Mouse (Mus musculus) bone marrow, adult 2 months (tissue): Measurements from ENCODE around the gene Dysf.

ENCODE experiments used
- CTCF ChIP-seq: fragments of 200-500 bp; IDR thresholded peaks from 2 replicates; pipeline ENCODE4 v1.5.1; 2011; ENCODE audit warnings: low read length, control low read depth; ENCODE audit not compliant: control insufficient read depth, insufficient read depth
- POLR2A ChIP-seq: fragments of 200-500 bp; IDR thresholded peaks from 2 replicates; pipeline ENCODE4 v1.6.1; 2011; ENCODE audit warnings: low read depth, mild to moderate bottlenecking, control low read depth, low read length, borderline replicate concordance; ENCODE audit not compliant: control insufficient read depth

DNA sequence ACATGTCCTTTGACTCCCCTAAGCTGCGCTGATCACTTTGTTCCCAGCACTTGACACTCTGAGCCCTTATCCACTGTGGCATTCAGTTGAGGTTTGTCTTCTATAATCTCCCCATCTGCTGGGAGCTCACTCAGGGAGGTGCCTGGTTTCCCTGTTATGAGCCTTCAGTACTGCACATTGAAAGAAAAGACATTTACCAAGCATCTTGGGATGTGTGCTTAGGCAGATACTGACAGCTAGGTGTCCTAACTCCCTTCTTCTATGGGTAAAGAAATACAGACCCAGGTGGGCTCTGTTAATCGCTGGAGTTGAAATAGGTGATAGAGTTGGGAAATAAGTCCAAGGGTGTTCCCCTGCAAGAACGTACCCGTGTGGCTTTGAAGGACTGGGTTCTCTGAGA, 122.5 kb downstream of the Dysf start:
- TF ChIP-seq CTCF, result no peak
- TF ChIP-seq POLR2A, result no peak
